In genomic region chr11:115267061-115267883, GRCm38 (mm10) we compare ENCODE assay signal across 8 mouse cellular contexts. TPM values are rescaled to one million over a fixed set of nuclear protein-coding genes. Genes with fewer than 3 reads are reported as not detected.
A peak's percentile ranks its signal among the peaks of the same experiment; 100 is the strongest.
DNase-seq lines count a peak whose midpoint lies in the region; ATAC-seq and TF ChIP-seq lines count a peak whose summit lies in the region.
"Had no signal": no experiment of that assay in that cellular context is flagged by ENCODE, and none has a peak within 500 bp of the region (broad histone marks: within the 10 kb centered on the region; RNA-seq: fewer than 3 reads in every experiment).

Grin2c (minus strand) TSS chr11:115267243.

- 7% methylated on average over 46 of the region's 50 CpGs for WGBS in liver, embryonic 11.5 days
- 17% methylated on average over 9 of the region's 50 CpGs for WGBS in embryonic facial prominence, embryonic 14.5 days
- 8% methylated on average over 49 of the region's 50 CpGs for WGBS in intestine, postnatal 0 days
- 8% methylated on average over 36 of the region's 50 CpGs for WGBS in midbrain, postnatal 0 days
- 16% methylated on average over 43 of the region's 50 CpGs for WGBS in thymus, adult 2 months

- H3K27me3 ChIP-seq in liver, embryonic 11.5 days (replicated peaks; ENCODE audit: control insufficient read depth, insufficient read depth, low read length): peaks cover 60% of the 10 kb centered on the region
- H3K27me3 ChIP-seq in embryonic facial prominence, embryonic 14.5 days (replicated peaks; ENCODE audit: control insufficient read depth, insufficient read depth, low read length): peaks cover 67% of the 10 kb centered on the region
- H3K27me3 ChIP-seq in intestine, postnatal 0 days (replicated peaks; ENCODE audit: control insufficient read depth, insufficient read depth, low read length): peaks cover 57% of the 10 kb centered on the region
- H3K27me3 ChIP-seq in midbrain, postnatal 0 days (ENCODE audit: insufficient read depth, low read length): peaks cover 52% of the 10 kb centered on the region
- H3K27me3 ChIP-seq in thymus, adult 2 months (ENCODE audit: control insufficient read depth, insufficient read depth, low read length): peaks cover 9% of the 10 kb centered on the region

- ATAC-seq in liver, embryonic 11.5 days (replicated peaks; ENCODE audit: low FRiP score): no peak
- ATAC-seq in embryonic facial prominence, embryonic 14.5 days (ENCODE audit: low read depth): peak; percentile 28; the same call in 1 of the 2 replicates
- no peak for ATAC-seq in intestine, postnatal 0 days
- no peak for ATAC-seq in midbrain, postnatal 0 days (ENCODE audit: low FRiP score)

- H3K4me3 ChIP-seq in liver, embryonic 11.5 days (ENCODE audit: low read depth, low read length): peak within 1 kb of the TSS; percentile 43
- H3K4me3 ChIP-seq in embryonic facial prominence, embryonic 14.5 days (ENCODE audit: low read depth, low read length): peak within 1 kb of the TSS; percentile 39
- H3K4me3 ChIP-seq in intestine, postnatal 0 days (ENCODE audit: low read depth, low read length): peak within 1 kb of the TSS; percentile 25
- peak within 1 kb of the TSS; percentile 35 for H3K4me3 ChIP-seq in midbrain, postnatal 0 days (ENCODE audit: low read depth, low read length)
- no peak within 1 kb of the TSS for H3K4me3 ChIP-seq in thymus, adult 2 months (ENCODE audit: control insufficient read depth, insufficient read depth, low read length)
- H3K4me3 ChIP-seq: myocyte had no signal

- TF ChIP-seq CTCF in intestine, postnatal 0 days (IDR thresholded peaks at IDR 0.05; ENCODE audit: low read depth): no peak
- TF ChIP-seq CTCF in midbrain, postnatal 0 days (IDR thresholded peaks at IDR 0.05): no peak
- no peak for TF ChIP-seq CTCF in thymus, adult 2 months (IDR thresholded peaks at IDR 0.05; ENCODE audit: borderline replicate concordance, control insufficient read depth, extremely low read depth, insufficient read depth, low read length, poor library complexity)

- peaks cover 7% of the 10 kb centered on the region; the same call in 1 of the 2 replicates for H3K4me1 ChIP-seq in liver, embryonic 11.5 days (replicated peaks; ENCODE audit: control insufficient read depth, insufficient read depth, low read length)
- peaks cover 11% of the 10 kb centered on the region; the same call in 1 of the 2 replicates for H3K4me1 ChIP-seq in embryonic facial prominence, embryonic 14.5 days (ENCODE audit: control insufficient read depth, insufficient read depth, low read length)
- H3K4me1 ChIP-seq in intestine, postnatal 0 days (replicated peaks; ENCODE audit: control insufficient read depth, insufficient read depth, low read length): no peaks in the 10 kb centered on the region
- H3K4me1 ChIP-seq in midbrain, postnatal 0 days (ENCODE audit: insufficient read depth, low read length): peaks cover 7% of the 10 kb centered on the region; the same call in 1 of the 2 replicates
- H3K4me1 ChIP-seq in thymus, adult 2 months (replicated peaks; ENCODE audit: control insufficient read depth, insufficient read depth, low read length): peaks cover 13% of the 10 kb centered on the region

- no peaks in the 10 kb centered on the region; the same call in 1 of the 2 replicates for H3K36me3 ChIP-seq in liver, embryonic 11.5 days (ENCODE audit: control insufficient read depth, insufficient read depth, low read length)
- peaks cover 18% of the 10 kb centered on the region; the same call in 1 of the 2 replicates for H3K36me3 ChIP-seq in embryonic facial prominence, embryonic 14.5 days (ENCODE audit: control insufficient read depth, insufficient read depth, low read length)
- peaks cover 24% of the 10 kb centered on the region for H3K36me3 ChIP-seq in intestine, postnatal 0 days (ENCODE audit: control insufficient read depth, insufficient read depth)
- peaks cover 26% of the 10 kb centered on the region for H3K36me3 ChIP-seq in midbrain, postnatal 0 days (ENCODE audit: insufficient read depth, low read length)
- H3K36me3 ChIP-seq in thymus, adult 2 months (ENCODE audit: control insufficient read depth, insufficient read depth, low read length): 0 out of 2 replicates have a peak, but pooled peaks cover 7% of the 10 kb centered on the region

- peak within 1 kb of the TSS; percentile 63 for H3K4me2 ChIP-seq in liver, embryonic 11.5 days
- H3K4me2 ChIP-seq in embryonic facial prominence, embryonic 14.5 days (ENCODE audit: low read depth, low read length): peak within 1 kb of the TSS; percentile 65
- H3K4me2 ChIP-seq in intestine, postnatal 0 days (replicated peaks; ENCODE audit: low read depth): peak within 1 kb of the TSS; percentile 57
- peak within 1 kb of the TSS; percentile 72 for H3K4me2 ChIP-seq in midbrain, postnatal 0 days (ENCODE audit: low read depth, low read length, poor library complexity, severe bottlenecking)

- no peaks in the 10 kb centered on the region for H3K9me3 ChIP-seq in liver, embryonic 11.5 days (ENCODE audit: control insufficient read depth, low read length)
- H3K9me3 ChIP-seq in embryonic facial prominence, embryonic 14.5 days (ENCODE audit: control insufficient read depth, low read length): no peaks in the 10 kb centered on the region
- no peaks in the 10 kb centered on the region for H3K9me3 ChIP-seq in intestine, postnatal 0 days (ENCODE audit: control insufficient read depth)
- H3K9me3 ChIP-seq in midbrain, postnatal 0 days (ENCODE audit: low read length): no peaks in the 10 kb centered on the region

- no peak for TF ChIP-seq POLR2A in thymus, adult 2 months (IDR thresholded peaks at IDR 0.05; ENCODE audit: control insufficient read depth, extremely low read depth, insufficient read depth, low read length, poor library complexity)

- no peak for DNase-seq in liver, embryonic 11.5 days (ENCODE audit: low spot score)
- no peak for DNase-seq in liver
- no peak for DNase-seq in embryonic facial prominence, embryonic 14.5 days (ENCODE audit: low spot score)
- DNase-seq in midbrain, postnatal 0 days (ENCODE audit: low spot score): no peak
- no peak for DNase-seq in B cell, adult 2 months
- DNase-seq in thymus, adult 2 months: no peak

- no peak within 1 kb of the TSS for H3K27ac ChIP-seq in liver, embryonic 11.5 days (ENCODE audit: low read depth, low read length)
- no peak within 1 kb of the TSS for H3K27ac ChIP-seq in embryonic facial prominence, embryonic 14.5 days (replicated peaks; ENCODE audit: low read depth, low read length)
- no peak within 1 kb of the TSS for H3K27ac ChIP-seq in intestine, postnatal 0 days (ENCODE audit: low read depth, low read length)
- H3K27ac ChIP-seq in midbrain, postnatal 0 days (ENCODE audit: low read depth, low read length): no peak within 1 kb of the TSS
- no peak within 1 kb of the TSS for H3K27ac ChIP-seq in thymus, adult 2 months (ENCODE audit: control insufficient read depth, insufficient read depth, low read length)

- H3K9ac ChIP-seq in liver, embryonic 11.5 days (ENCODE audit: low read depth, low read length): 0 out of 2 replicates have a peak within 1 kb of the TSS, but pooled peaks have one; percentile 26
- H3K9ac ChIP-seq in embryonic facial prominence, embryonic 14.5 days (ENCODE audit: low read depth, low read length): peak within 1 kb of the TSS; percentile 59
- H3K9ac ChIP-seq in intestine, postnatal 0 days (ENCODE audit: low read depth, low read length): no peak within 1 kb of the TSS
- peak within 1 kb of the TSS; percentile 46 for H3K9ac ChIP-seq in midbrain, postnatal 0 days (replicated peaks; ENCODE audit: low read length, poor library complexity, severe bottlenecking)

RNA-seq across cellular contexts. Expression of gene Grin2c, which starts in this region (rescaled TPM):
- 0.75 and 0.89 TPM in 2 replicates for polyA plus RNA-seq in liver, embryonic 11.5 days (2014; fragmentation: Nextera tagmentation; extraction: Ambion mirVana)
- not detected in 2 replicates for polyA plus RNA-seq in embryonic facial prominence, embryonic 14.5 days (2014; fragmentation: Nextera tagmentation; extraction: Ambion mirVana)
- polyA plus RNA-seq in intestine, postnatal 0 days (2015; fragmentation: Nextera tagmentation; extraction: Ambion mirVana): not detected in 2 replicates
- total RNA-seq in midbrain, postnatal 0 days (2014; rRNA removed): 2.9 and 4.1 TPM in 2 replicates
- polyA plus RNA-seq in midbrain, postnatal 0 days (2015; fragmentation: Nextera tagmentation; extraction: Ambion mirVana): 0.59 and 0.75 TPM in 2 replicates
- polyA plus RNA-seq in thymus, adult 2 months (2012; rRNA removed): 6.5 and 7.1 TPM in 2 replicates
- polyA plus RNA-seq: myocyte had no signal

Comparison
In these comparisons a context has a peak if more than half of its experiments do, and no peak if none do; other contexts are left out.
1. Peak in ATAC-seq, H3K4me3 ChIP-seq, H3K9ac ChIP-seq and H3K4me2 ChIP-seq in embryonic facial prominence, embryonic 14.5 days; RNA of the gene not detected or under 1 TPM.